ENCODE assay signal across 12 mouse cellular contexts in the genomic region with DNA sequence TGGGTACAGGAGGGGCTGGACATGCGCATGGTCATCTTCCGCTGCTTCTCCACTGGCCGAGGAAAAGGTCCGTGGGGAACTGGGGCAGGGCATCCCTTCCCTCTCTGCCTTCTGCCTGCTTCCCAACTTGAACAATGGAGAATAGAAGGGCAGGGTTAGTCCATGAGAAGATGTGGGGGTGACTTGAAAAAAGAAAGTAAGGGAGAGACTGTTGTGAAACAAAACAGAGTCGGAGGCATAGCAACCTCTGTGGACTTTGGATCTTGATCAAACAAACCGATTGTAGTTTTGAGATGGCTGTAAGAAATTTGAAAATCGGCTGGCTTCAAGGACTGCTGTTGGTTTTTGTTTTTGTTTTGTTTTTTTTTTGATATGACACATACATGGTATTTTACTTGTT.
"Had no signal": no experiment of that assay in that cellular context is flagged by ENCODE, and none has a peak within 500 bp of the region (broad histone marks: within the 10 kb centered on the region; RNA-seq: fewer than 3 reads in every experiment).

No protein-coding gene starts in this region.

- DNase-seq: kidney, adult 18-20 months; kidney, postnatal 10 days; kidney, postnatal 4 days; spleen, adult 18-20 months; thymus, postnatal 4 days had no signal

- H3K27me3 ChIP-seq: liver, embryonic 15.5 days; midbrain, embryonic 15.5 days; neural tube, embryonic 12.5 days had no signal

- H3K4me2 ChIP-seq: liver, embryonic 15.5 days; midbrain, embryonic 11.5 days; midbrain, embryonic 15.5 days; neural tube, embryonic 12.5 days had no signal

- H3K9me3 ChIP-seq: limb, embryonic 10.5 days; liver, embryonic 15.5 days; megakaryocyte, embryonic 14.5 days; midbrain, embryonic 15.5 days; neural tube, embryonic 12.5 days had no signal

- H3K4me3 ChIP-seq: limb, embryonic 10.5 days; liver, embryonic 15.5 days; megakaryocyte, embryonic 14.5 days; midbrain, embryonic 15.5 days; neural tube, embryonic 12.5 days had no signal

- H3K4me1 ChIP-seq: limb, embryonic 10.5 days; midbrain, embryonic 15.5 days; neural tube, embryonic 12.5 days had no signal

- H3K9ac ChIP-seq: liver, embryonic 15.5 days; midbrain, embryonic 15.5 days; neural tube, embryonic 12.5 days had no signal

- H3K36me3 ChIP-seq: liver, embryonic 15.5 days had no signal

- H3K27ac ChIP-seq: limb, embryonic 10.5 days; liver, embryonic 15.5 days; macrophage; midbrain, embryonic 15.5 days; neural tube, embryonic 12.5 days had no signal

- ATAC-seq: midbrain, embryonic 15.5 days had no signal
